Mouse (Mus musculus): ENCODE measurements around the gene Srek1ip1. TPM values are rescaled to one million over a fixed set of nuclear protein-coding genes. Genes with fewer than 3 reads are reported as not detected.

Srek1ip1 gene
- total and polyA plus RNA-seq, 3 experiments, result 10.7 to 26.1 TPM; not detected in 1

- TF ChIP-seq SIN3A (IDR thresholded peaks at IDR 0.05; ENCODE audit: low read length) (no peak), MAX (IDR thresholded peaks at IDR 0.05; ENCODE audit: low read length) (no peak), MYB (IDR thresholded peaks at IDR 0.05; ENCODE audit: low read depth, low read length) (no peak), POLR2AphosphoS2 (IDR thresholded peaks at IDR 0.05; ENCODE audit: low read length) (no peak), TCF12 (IDR thresholded peaks at IDR 0.05; ENCODE audit: low read depth, low read length) (no peak), ZC3H11A (IDR thresholded peaks at IDR 0.05; ENCODE audit: low read depth, low read length) (no peak), SMC3 (IDR thresholded peaks at IDR 0.05; ENCODE audit: low read depth, low read length) (no peak), RCOR1 (IDR thresholded peaks at IDR 0.05; ENCODE audit: low read depth, low read length) (no peak), NELFE (IDR thresholded peaks at IDR 0.05; ENCODE audit: low read depth, low read length) (no peak)
- Histone ChIP-seq H3K4me1 (ENCODE audit: control insufficient read depth in 1 of 2, insufficient read depth in 2 of 2, low read length in 2 of 2) (no peaks in the 10 kb centered on the region), H3K4me3 (ENCODE audit: control insufficient read depth in 1 of 2, insufficient read depth in 1 of 2, low read depth in 2 of 2, low read length in 2 of 2) (no peak overlapping the region), H3K36me3 (ENCODE audit: control insufficient read depth in 1 of 2, insufficient read depth in 2 of 2, low read length in 2 of 2) (no peaks in the 10 kb centered on the region), H3K27ac (ENCODE audit: control insufficient read depth, low read depth, low read length) (no peak overlapping the region), H3K79me2 (ENCODE audit: control insufficient read depth, insufficient read depth, low read length, poor library complexity) (no peaks in the 10 kb centered on the region), H3K9me3 (replicated peaks; ENCODE audit: insufficient read depth, low read length) (no peaks in the 10 kb centered on the region), H3K9ac (ENCODE audit: control insufficient read depth, low read depth, low read length, poor library complexity, severe bottlenecking) (no peak overlapping the region), H3K27me3 (ENCODE audit: control insufficient read depth in 1 of 2, insufficient read depth in 2 of 2, low read length in 2 of 2) (no peaks in the 10 kb centered on the region)
- DNase-seq (ENCODE audit: low read depth, low spot score), result no peak
Observed at GRCm38 (mm10) chr13:104759381-104759780, 32.9 kb upstream of the Srek1ip1 start.

- Histone ChIP-seq H3K27me3 (ENCODE audit: control insufficient read depth in 1 of 2, insufficient read depth in 2 of 2, low read length in 2 of 2) (no peaks in the 10 kb centered on the region), H3K9me3 (replicated peaks; ENCODE audit: insufficient read depth, low read length) (no peaks in the 10 kb centered on the region), H3K36me3 (ENCODE audit: control insufficient read depth in 1 of 2, insufficient read depth in 2 of 2, low read length in 2 of 2) (peaks cover 0 to 4% of the 10 kb centered on the region in 2 experiments; a peak in 3 of 4 replicates), H3K9ac (ENCODE audit: control insufficient read depth, low read depth, low read length, poor library complexity, severe bottlenecking) (no peak overlapping the region), H3K4me3 (ENCODE audit: control insufficient read depth in 1 of 2, insufficient read depth in 1 of 2, low read depth in 2 of 2, low read length in 2 of 2) (no peak overlapping the region), H3K4me1 (ENCODE audit: control insufficient read depth in 1 of 2, insufficient read depth in 2 of 2, low read length in 2 of 2) (no peaks in the 10 kb centered on the region), H3K27ac (ENCODE audit: control insufficient read depth, low read depth, low read length) (no peak overlapping the region), H3K79me2 (ENCODE audit: control insufficient read depth, insufficient read depth, low read length, poor library complexity) (no peaks in the 10 kb centered on the region)
- TF ChIP-seq POLR2A (IDR thresholded peaks at IDR 0.05; ENCODE audit: control insufficient read depth in 1 of 2, insufficient read depth in 1 of 2, low read depth in 1 of 2, low read length in 2 of 2, poor library complexity in 1 of 2) (no peak), ELF1 (IDR thresholded peaks at IDR 0.05; ENCODE audit: low read depth, low read length) (no peak), SMC3 (IDR thresholded peaks at IDR 0.05; ENCODE audit: low read depth, low read length) (no peak), MXI1 (IDR thresholded peaks at IDR 0.05; ENCODE audit: low read depth, low read length) (no peak)
- DNase-seq (ENCODE audit: low read depth, low spot score), result no peak
Observed at GRCm38 (mm10) chr13:104762401-104762800, 29.9 kb upstream of the Srek1ip1 start.

GRCm38 (mm10) chr13:104763193-104763592, 29.1 kb upstream of the Srek1ip1 start:
- DNase-seq (ENCODE audit: low read depth, low spot score), result no peak
- peaks cover 0 to 4% of the 10 kb centered on the region in 2 experiments; a peak in 3 of 4 replicates for H3K36me3 ChIP-seq (ENCODE audit: control insufficient read depth in 1 of 2, insufficient read depth in 2 of 2, low read length in 2 of 2)
- H3K9ac ChIP-seq (ENCODE audit: control insufficient read depth, low read depth, low read length, poor library complexity, severe bottlenecking), result no peak overlapping the region
- H3K4me1 ChIP-seq (ENCODE audit: control insufficient read depth in 1 of 2, insufficient read depth in 2 of 2, low read length in 2 of 2), result no peaks in the 10 kb centered on the region
- H3K4me3 ChIP-seq (ENCODE audit: control insufficient read depth in 1 of 2, insufficient read depth in 1 of 2, low read depth in 2 of 2, low read length in 2 of 2), result no peak overlapping the region
- TF ChIP-seq UBTF (IDR thresholded peaks at IDR 0.05; ENCODE audit: borderline replicate concordance, insufficient read depth, low read depth, low read length) (no peak), POLR2AphosphoS5 (IDR thresholded peaks at IDR 0.05; ENCODE audit: borderline replicate concordance, low read depth, low read length) (no peak), USF1 (IDR thresholded peaks at IDR 0.05; ENCODE audit: low read depth, low read length) (no peak), KAT2A (conservative IDR thresholded peaks at IDR 0.05; ENCODE audit: low read depth, low read length) (no peak), EP300 (IDR thresholded peaks at IDR 0.05; ENCODE audit: low read depth in 1 of 2, low read length in 2 of 2) (no peak), MAX (IDR thresholded peaks at IDR 0.05; ENCODE audit: low read length) (no peak), MYB (IDR thresholded peaks at IDR 0.05; ENCODE audit: low read depth, low read length) (no peak), E2F4 (IDR thresholded peaks at IDR 0.05; ENCODE audit: borderline replicate concordance, low read depth, low read length) (no peak), NRF1 (IDR thresholded peaks at IDR 0.05; ENCODE audit: insufficient read depth, low read depth, low read length, poor library complexity, severe bottlenecking) (no peak), POLR2A (IDR thresholded peaks at IDR 0.05; ENCODE audit: control insufficient read depth in 1 of 2, insufficient read depth in 1 of 2, low read depth in 1 of 2, low read length in 2 of 2, poor library complexity in 1 of 2) (no peak), CHD1 (IDR thresholded peaks at IDR 0.05; ENCODE audit: low read depth, low read length) (no peak), ZC3H11A (IDR thresholded peaks at IDR 0.05; ENCODE audit: low read depth, low read length) (no peak)
- no peaks in the 10 kb centered on the region for H3K27me3 ChIP-seq (ENCODE audit: control insufficient read depth in 1 of 2, insufficient read depth in 2 of 2, low read length in 2 of 2)
- H3K27ac ChIP-seq (ENCODE audit: control insufficient read depth, low read depth, low read length), result no peak overlapping the region
- no peaks in the 10 kb centered on the region for H3K79me2 ChIP-seq (ENCODE audit: control insufficient read depth, insufficient read depth, low read length, poor library complexity)
- H3K9me3 ChIP-seq (replicated peaks; ENCODE audit: insufficient read depth, low read length), result no peaks in the 10 kb centered on the region
